Mouse (Mus musculus) cortical plate, adult 2 months (tissue): ENCODE measurements around the gene Sdhc.

Source experiments
- CTCF ChIP-seq: fragments of 200-500 bp; IDR thresholded peaks from 2 replicates; pipeline ENCODE4 v1.5.1; 2011; ENCODE audit warnings: mild to moderate bottlenecking, control low read depth, low read length; ENCODE audit not compliant: insufficient read depth; ENCODE audit errors: extremely low read depth
- POLR2A ChIP-seq: fragments of 200-500 bp; IDR thresholded peaks from 2 replicates; pipeline ENCODE4 v1.6.1; 2011; ENCODE audit warnings: mild to moderate bottlenecking, low read length, control low read depth; ENCODE audit not compliant: insufficient read depth; ENCODE audit errors: extremely low read depth

DNA sequence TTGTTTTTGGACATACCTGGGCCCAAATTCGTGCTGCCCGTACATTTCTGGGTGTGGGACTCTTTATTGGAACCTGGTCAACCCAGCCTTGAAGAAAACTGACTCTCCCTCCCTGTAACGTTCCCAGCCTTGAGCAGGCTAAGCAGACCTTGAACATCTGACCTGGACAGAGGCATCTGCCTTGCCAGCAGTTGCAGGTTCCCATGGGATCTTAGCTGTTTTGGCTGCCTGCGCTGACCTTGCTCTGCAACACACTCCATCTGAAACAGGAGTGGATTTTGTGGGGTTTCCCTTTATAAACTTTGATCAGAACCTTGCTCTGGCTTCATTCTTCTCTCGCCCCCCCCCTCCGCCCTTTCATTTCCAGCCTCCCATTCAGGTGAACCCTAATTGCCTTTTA, 45.2 kb downstream of the Sdhc start:
- TF ChIP-seq POLR2A (no peak), CTCF (no peak)
